ENCODE assay signal across 11 mouse cellular contexts in genomic region chr5:29274746-29275145, GRCm38 (mm10).
DNase-seq lines count a peak whose midpoint lies in the region; ATAC-seq and TF ChIP-seq lines count a peak whose summit lies in the region.
"Had no signal": no experiment of that assay in that cellular context is flagged by ENCODE, and none has a peak within 500 bp of the region (broad histone marks: within the 10 kb centered on the region; RNA-seq: fewer than 3 reads in every experiment).

No protein-coding gene starts in this region.

- H3K27ac ChIP-seq in kidney, embryonic 16.5 days (ENCODE audit: low read length), result no peak overlapping the region
- H3K27ac ChIP-seq: forebrain, embryonic 15.5 days; stomach, embryonic 15.5 days had no signal

- peak; percentile 27 for DNase-seq in CD4-positive, CD25-positive, alpha-beta regulatory T cell, adult 2 months (ENCODE audit: low read depth, low spot score)
- peak; percentile 49 for DNase-seq in kidney, adult 9 months
- peak; percentile 63 for DNase-seq in embryo, embryonic 10.5 days (ENCODE audit: low spot score)
- DNase-seq in urinary bladder, postnatal 4 days (ENCODE audit: low spot score in 2 of 2), result no peak
- DNase-seq in natural killer cell, adult 2 months (ENCODE audit: low spot score in 2 of 2), result no peak

- ATAC-seq in CD4-positive, CD25-positive, alpha-beta regulatory T cell, adult 4 months, result no peak
- no peak for ATAC-seq in kidney, embryonic 16.5 days (ENCODE audit: low FRiP score, low TSS enrichment)
- ATAC-seq: forebrain, embryonic 15.5 days had no signal

- H3K27me3 ChIP-seq in kidney, embryonic 16.5 days (ENCODE audit: insufficient read depth, low read length), result no peaks in the 10 kb centered on the region
- no peaks in the 10 kb centered on the region for H3K27me3 ChIP-seq in E14TG2a.4 (ENCODE audit: insufficient read depth, low read length)
- H3K27me3 ChIP-seq: forebrain, embryonic 15.5 days; stomach, embryonic 15.5 days had no signal

- no peaks in the 10 kb centered on the region for H3K4me1 ChIP-seq in kidney, embryonic 16.5 days (ENCODE audit: insufficient read depth, low read length)
- no peaks in the 10 kb centered on the region for H3K4me1 ChIP-seq in E14TG2a.4 (replicated peaks; ENCODE audit: low read depth, low read length)
- H3K4me1 ChIP-seq: forebrain, embryonic 15.5 days; stomach, embryonic 15.5 days had no signal

- TF ChIP-seq CTCF in E14TG2a.4 (conservative IDR thresholded peaks at IDR 0.05; ENCODE audit: low read length), result peak; percentile 20

- no peak overlapping the region for H3K4me3 ChIP-seq in kidney, embryonic 16.5 days (ENCODE audit: low read length)
- no peak overlapping the region for H3K4me3 ChIP-seq in E14TG2a.4 (replicated peaks; ENCODE audit: low read length)
- H3K4me3 ChIP-seq: forebrain, embryonic 15.5 days; stomach, embryonic 15.5 days had no signal

- no peak overlapping the region for H3K4me2 ChIP-seq in kidney, embryonic 16.5 days (replicated peaks; ENCODE audit: low read depth, low read length)
- H3K4me2 ChIP-seq: forebrain, embryonic 15.5 days; liver, embryonic 11.5 days; stomach, embryonic 15.5 days had no signal

- H3K9me3 ChIP-seq in kidney, embryonic 16.5 days (ENCODE audit: low read length), result no peaks in the 10 kb centered on the region
- no peaks in the 10 kb centered on the region for H3K9me3 ChIP-seq in E14TG2a.4 (ENCODE audit: low read length)
- H3K9me3 ChIP-seq: forebrain, embryonic 15.5 days; stomach, embryonic 15.5 days had no signal

- H3K9ac ChIP-seq in kidney, embryonic 16.5 days (replicated peaks; ENCODE audit: low read length), result no peak overlapping the region
- H3K9ac ChIP-seq: forebrain, embryonic 15.5 days; stomach, embryonic 15.5 days had no signal

- H3K36me3 ChIP-seq in kidney, embryonic 16.5 days (ENCODE audit: insufficient read depth, low read length), result no peaks in the 10 kb centered on the region
- H3K36me3 ChIP-seq in E14TG2a.4 (ENCODE audit: insufficient read depth, low read length), result no peaks in the 10 kb centered on the region
- H3K36me3 ChIP-seq: forebrain, embryonic 15.5 days; stomach, embryonic 15.5 days had no signal

Comparison
In these comparisons a context has a peak if more than half of its experiments do, and no peak if none do; other contexts are left out.
1. DNase-seq: peak in CD4-positive, CD25-positive, alpha-beta regulatory T cell, adult 2 months (single experiment), kidney, adult 9 months (single experiment) and embryo, embryonic 10.5 days (single experiment); none in urinary bladder, postnatal 4 days (0 of 2) and natural killer cell, adult 2 months (0 of 2).